Mouse (Mus musculus): ENCODE data around the gene Pinlyp.

DNA sequence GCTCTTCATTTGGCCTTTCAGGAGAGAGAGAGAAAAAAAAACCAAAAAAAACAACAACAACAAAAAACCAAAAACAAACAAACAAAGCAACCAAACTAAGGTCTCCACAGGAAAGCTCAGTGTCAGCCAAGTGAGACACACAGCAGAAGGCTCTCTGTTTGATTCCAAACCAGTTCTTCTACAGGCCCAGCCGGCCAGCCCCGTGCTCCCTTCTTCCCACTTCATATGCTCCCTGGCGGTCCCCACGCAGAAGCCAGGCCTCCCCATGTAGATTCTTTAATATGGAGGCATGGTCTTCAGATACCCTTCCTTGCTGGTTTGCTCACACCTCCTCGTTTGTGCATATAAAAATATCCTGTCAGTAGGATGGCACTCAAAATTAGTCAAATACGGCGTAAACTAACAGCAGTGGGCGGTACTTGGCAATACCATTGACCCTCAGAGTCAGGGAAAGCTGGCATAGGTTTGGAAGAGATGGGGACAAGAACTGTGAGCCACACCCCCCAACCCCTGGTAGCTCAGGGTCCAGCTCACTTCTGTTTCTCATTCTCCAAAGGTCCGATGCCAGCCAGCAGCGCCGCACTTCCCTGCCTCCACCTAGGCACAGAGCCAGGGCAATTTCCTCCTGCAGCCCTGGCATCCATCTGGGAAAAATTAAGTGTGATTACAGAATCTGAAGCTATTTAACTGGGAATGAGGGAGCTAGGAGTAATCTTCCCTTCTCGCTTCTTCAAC, 20.1 kb downstream of the Pinlyp start:
- TF ChIP-seq CTCF (IDR thresholded peaks at IDR 0.05; ENCODE audit: low read depth, low read length), result no peak
- no peak for TF ChIP-seq POLR2A (IDR thresholded peaks at IDR 0.05; ENCODE audit: extremely low read depth, insufficient read depth, low read length)

Data from liver, adult 2 months (tissue).